Mouse (Mus musculus) thymus, adult 2 months (tissue): ENCODE results near the gene Lce1m. TPM values are rescaled to one million over a fixed set of nuclear protein-coding genes. Genes with fewer than 3 reads are reported as not detected.

Experiments
- DNase-seq: peaks from one replicate; pipeline ENCODE4 v3.0.0; 2021
- H3K27ac ChIP-seq: fragments of 200-500 bp; 2 replicates; pipeline ENCODE4 v1.5.1; 2012; ENCODE audit warnings: low read length, control low read depth; ENCODE audit not compliant: control insufficient read depth, insufficient read depth
- H3K27me3 ChIP-seq: fragments of 200-500 bp; 2 replicates; pipeline ENCODE4 v1.6.1; 2012; ENCODE audit warnings: mild to moderate bottlenecking, low read length, moderate library complexity, mixed read lengths; ENCODE audit not compliant: control insufficient read depth, insufficient read depth
- H3K36me3 ChIP-seq: fragments of 200-500 bp; 2 replicates; pipeline ENCODE4 v1.6.1; 2012; ENCODE audit warnings: mild to moderate bottlenecking, low read length, moderate library complexity; ENCODE audit not compliant: control insufficient read depth, insufficient read depth
- H3K4me1 ChIP-seq: fragments of 200-500 bp; replicated peaks from 2 replicates; pipeline ENCODE4 v1.6.1; 2012; ENCODE audit warnings: low read length; ENCODE audit not compliant: control insufficient read depth, insufficient read depth
- H3K4me3 ChIP-seq: fragments of 200-500 bp; 2 replicates; pipeline ENCODE4 v1.5.1; 2012; ENCODE audit warnings: mild to moderate bottlenecking, low read length, control low read depth, moderate library complexity; ENCODE audit not compliant: control insufficient read depth, insufficient read depth
- CTCF ChIP-seq: fragments of 200-500 bp; IDR thresholded peaks from 2 replicates; pipeline ENCODE4 v1.5.1; 2012; ENCODE audit warnings: mild to moderate bottlenecking, control low read depth, low read length, moderate library complexity, borderline replicate concordance; ENCODE audit not compliant: control insufficient read depth, poor library complexity, insufficient read depth; ENCODE audit errors: extremely low read depth
- POLR2A ChIP-seq: fragments of 200-500 bp; IDR thresholded peaks from 2 replicates; pipeline ENCODE4 v1.6.1; 2012; ENCODE audit warnings: mild to moderate bottlenecking, low read length, control low read depth, moderate library complexity; ENCODE audit not compliant: control insufficient read depth, poor library complexity, insufficient read depth; ENCODE audit errors: extremely low read depth
- WGBS: fragments of 180-500 bp; shearing (Covaris S2); methylation state at CpG from one replicate; pipeline ENCODE4 v1.1.7; 2018; 5-methylcytosine and 5-hydroxymethylcytosine counted together
- polyA plus RNA-seq: library from polyadenylated mRNA; depleted of rRNA; stranded (reverse); fragments of >200 nt; gene quantifications from 2 replicates; pipeline ENCODE4 v1.2.3, GENCODE M21; 2012; rRNA removed

Gene Lce1m
- polyA plus RNA-seq, 1 experiment: 0.51 TPM

DNA sequence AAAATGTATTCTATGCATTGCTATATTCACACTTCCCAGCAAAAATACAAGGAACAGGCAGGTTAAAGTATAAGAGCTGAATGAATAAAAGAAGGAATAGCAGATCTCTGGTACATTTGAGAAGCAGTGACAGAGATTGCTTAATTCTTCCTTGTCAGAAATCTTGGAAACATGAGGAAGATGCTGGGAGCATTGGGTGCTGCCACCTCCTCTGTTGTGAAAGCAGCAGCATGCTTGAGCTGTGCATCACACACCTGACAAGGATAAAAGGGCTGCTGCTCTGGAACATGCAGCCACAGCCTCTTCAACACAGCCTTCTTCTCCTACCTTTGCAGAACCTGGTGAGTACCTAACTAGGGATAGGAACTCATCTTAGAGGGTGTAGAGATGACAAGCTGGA, 26.9 kb downstream of the Lce1m start, which contains the start of gene Lce3f:
Lce3f (plus strand) TSS at position 301 of the 400 bp plus-strand sequence.
- Histone ChIP-seq H3K27me3 (no peaks in the 10 kb centered on the region), H3K4me1 (no peaks in the 10 kb centered on the region), H3K4me3 (no peak within 1 kb of the TSS), H3K27ac (no peak within 1 kb of the TSS), H3K36me3 (no peaks in the 10 kb centered on the region)
- no peak for DNase-seq
- TF ChIP-seq CTCF (no peak), POLR2A (no peak)

DNA sequence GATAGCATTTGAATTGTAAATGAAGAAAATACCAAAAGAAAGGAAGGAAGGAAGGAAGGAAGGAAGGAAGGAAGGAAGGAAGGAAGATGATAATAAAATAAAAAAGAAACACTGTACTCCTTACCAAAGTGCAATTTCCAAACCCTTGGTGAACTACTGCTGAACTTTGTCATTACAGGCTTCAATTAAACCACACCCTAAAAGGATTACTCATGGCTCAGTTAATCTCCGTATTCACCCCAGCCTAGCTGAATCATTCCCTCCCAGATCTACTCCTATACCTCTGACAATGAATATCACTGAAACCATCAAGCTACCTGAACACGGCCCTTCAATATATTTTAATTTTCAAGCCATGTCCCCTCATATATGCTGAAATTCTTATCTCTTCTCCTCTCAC, 40.4 kb downstream of the Lce1m start:
- Histone ChIP-seq H3K4me3 (no peak overlapping the region), H3K27me3 (no peaks in the 10 kb centered on the region), H3K27ac (no peak overlapping the region), H3K4me1 (no peaks in the 10 kb centered on the region), H3K36me3 (no peaks in the 10 kb centered on the region)
- TF ChIP-seq CTCF: no peak
- TF ChIP-seq POLR2A: no peak
- DNase-seq: no peak
- 82% methylated on average over 2 of the region's 2 CpGs for WGBS

Other genes starting within 250 kb of the Lce1m start
- 0.27 TPM in 1 of 2 replicates, not detected in the other for gene Lce1i, start 240.2 kb downstream of the Lce1m start, polyA plus RNA-seq
- 0.66 and 1.3 TPM in 2 replicates for gene Lce1j, start 228.5 kb downstream of the Lce1m start, polyA plus RNA-seq
- gene Lce1k, start 211.2 kb downstream of the Lce1m start, polyA plus RNA-seq: 0.35 TPM in 1 of 2 replicates, not detected in the other
- gene Kprp, start 191.8 kb downstream of the Lce1m start, polyA plus RNA-seq: 0.38 and 0.40 TPM in 2 replicates
- gene Lce1l, start 167.8 kb downstream of the Lce1m start, polyA plus RNA-seq: 0.23 TPM in 1 of 2 replicates, not detected in the other
- gene 2310050C09Rik, start 148.8 kb downstream of the Lce1m start, polyA plus RNA-seq: 0.36 TPM in 2 replicates
- gene Lce3a, start 92.8 kb downstream of the Lce1m start, polyA plus RNA-seq: 0.41 TPM in 1 of 2 replicates, not detected in the other
- 0.88 and 1.8 TPM in 2 replicates for gene Lce3b, start 86.1 kb downstream of the Lce1m start, polyA plus RNA-seq
- 0.48 and 1.2 TPM in 2 replicates for gene Lce3c, start 74.6 kb downstream of the Lce1m start, polyA plus RNA-seq
- not detected in 2 replicates for gene Lce3d, start 61.7 kb downstream of the Lce1m start, polyA plus RNA-seq
- gene Lce3e, start 52.0 kb downstream of the Lce1m start, polyA plus RNA-seq: 0.34 TPM in 1 of 2 replicates, not detected in the other
- 0.43 TPM in 1 of 2 replicates, not detected in the other for gene Lce3f, start 26.8 kb downstream of the Lce1m start, polyA plus RNA-seq
- gene Crct1, start 3.4 kb downstream of the Lce1m start, polyA plus RNA-seq: 3.1 and 3.9 TPM in 2 replicates
- gene Gm4858, start 49.8 kb upstream of the Lce1m start, polyA plus RNA-seq: 0.13 TPM in 1 of 2 replicates, not detected in the other
- gene Crnn, start 125.7 kb upstream of the Lce1m start, polyA plus RNA-seq: 0.36 and 0.49 TPM in 2 replicates
- 0.03 and 0.04 TPM in 2 replicates for gene Flg2, start 178.2 kb upstream of the Lce1m start, polyA plus RNA-seq